Mouse (Mus musculus): Measurements from ENCODE around the gene Hnrnph3.

- no peak for TF ChIP-seq CTCF (IDR thresholded peaks at IDR 0.05; ENCODE audit: control insufficient read depth, insufficient read depth, insufficient replicate concordance, low read depth, low read length)
- TF ChIP-seq POLR2A (IDR thresholded peaks at IDR 0.05; ENCODE audit: control insufficient read depth, low read depth, low read length) = no peak
Measured at GRCm38 (mm10) chr10:63049106-63049505, 25.1 kb upstream of the Hnrnph3 start.
